Mouse (Mus musculus): ENCODE results near the gene Ssbp2. TPM values are rescaled to one million over a fixed set of nuclear protein-coding genes. Genes with fewer than 3 reads are reported as not detected.

Ssbp2 gene
- polyA plus RNA-seq (2012; rRNA removed): 3.6 and 5.1 TPM in 2 replicates

DNA sequence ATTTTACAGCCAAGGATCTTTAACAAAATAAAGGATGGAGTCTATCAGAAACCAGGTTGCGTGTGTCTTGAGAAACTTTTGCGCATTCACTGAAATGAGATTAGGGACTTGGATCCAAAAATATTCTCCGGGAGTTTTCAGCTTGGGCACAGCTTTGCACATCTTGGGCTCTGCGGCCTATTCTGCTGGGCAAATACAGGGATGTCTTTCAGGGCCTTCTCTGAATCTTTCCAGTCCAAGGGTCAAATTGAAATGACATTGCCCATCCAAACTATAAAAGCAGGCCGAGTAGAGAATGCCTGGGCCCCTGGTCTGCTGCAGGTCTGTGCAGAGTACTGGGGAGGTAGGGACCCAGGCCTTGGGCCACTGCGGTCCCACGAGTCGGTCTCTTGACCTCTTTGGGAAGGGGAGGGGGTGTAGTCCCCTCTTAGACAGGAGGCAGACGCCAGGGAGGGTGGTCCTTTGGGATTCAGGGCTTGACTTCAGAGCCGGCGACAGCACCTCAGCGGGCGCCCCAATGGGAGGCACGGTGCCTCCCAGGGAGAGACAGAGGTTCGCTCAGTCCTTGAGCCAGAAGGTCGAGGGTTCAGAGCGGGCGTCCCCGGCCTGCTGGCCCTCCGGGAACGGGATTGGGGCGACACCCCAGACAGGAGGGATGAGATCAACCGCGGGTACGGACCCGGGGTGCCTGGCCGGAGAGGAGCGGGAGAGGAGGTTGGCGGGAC lies at the start of gene Ssbp2:
Gene Ssbp2 (plus strand): TSS at position 388 of the 725 bp plus-strand sequence.

DNA sequence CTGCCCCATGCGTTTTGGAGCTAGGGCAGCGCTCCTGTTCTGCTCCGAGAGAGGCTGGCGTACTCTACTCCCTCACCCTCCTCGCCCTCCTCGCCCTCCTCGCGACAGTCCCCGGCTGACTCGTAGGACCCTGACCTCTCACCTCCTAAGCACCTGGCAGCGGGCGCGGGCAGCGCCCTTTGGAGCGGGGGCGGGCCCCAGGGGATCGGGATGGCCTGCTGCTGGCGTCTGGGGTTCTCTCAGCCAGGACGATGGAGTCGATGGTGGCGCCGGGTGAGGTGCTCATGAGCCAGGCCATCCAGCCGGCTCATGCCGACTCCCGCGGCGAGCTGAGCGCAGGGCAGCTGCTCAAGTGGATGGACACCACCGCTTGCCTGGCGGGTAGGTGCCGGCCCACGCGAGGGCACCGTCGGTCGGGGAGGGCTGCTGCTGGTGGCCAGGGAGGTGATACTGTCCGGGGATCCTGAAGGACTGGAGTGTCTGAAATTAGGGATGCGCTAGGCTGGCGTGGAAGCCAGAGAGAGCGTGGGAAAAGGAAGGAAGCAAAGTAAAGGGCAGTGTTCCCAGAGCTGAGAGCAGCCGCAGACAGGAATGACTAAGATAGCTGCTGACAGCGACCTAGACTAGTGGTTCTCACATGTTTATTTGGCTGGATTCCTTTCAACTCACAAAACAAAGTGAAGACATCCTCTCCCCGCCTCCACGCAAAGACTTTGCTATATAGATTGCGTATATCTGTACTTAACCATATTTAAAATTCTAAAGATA lies 281.4 kb downstream of the Ssbp2 start, which contains the start of gene Acot12:
Gene Acot12 (plus strand): TSS at position 233 of the 768 bp plus-strand sequence.

Other genes starting within 250 kb of the Ssbp2 start
- 0.05 and 0.28 TPM in 2 replicates for gene Atg10, start 236.3 kb upstream of the Ssbp2 start, polyA plus RNA-seq (2012; rRNA removed)

Data from stomach, adult 2 months (tissue).